Mouse (Mus musculus) layer of hippocampus, postnatal 14 days (tissue): ENCODE measurements around the gene Ptgs1. TPM values are rescaled to one million over a fixed set of nuclear protein-coding genes. Genes with fewer than 3 reads are reported as not detected.
"Not testable (repeated sequence)": the region's sequence is repeated elsewhere in the genome, so short reads cannot be mapped to it uniquely, and the experiment has no call there.

Source experiments
- DNase-seq, 2 experiments: peaks; one replicate each; pipeline ENCODE4 v3.0.0; 2021 to 2022; ENCODE audit warnings: low spot score in 2 of 2, mixed read lengths in 1 of 2
- long read RNA-seq, 2 experiments: library from polyadenylated mRNA; stranded (forward); transcript quantifications; one replicate each; pipeline ENCODE4 v2.0.0; 2021
- total RNA-seq, 2 experiments: library from RNA; stranded (reverse); gene quantifications; 2 replicates each; pipeline ENCODE4 v1.2.3; 2021

Ptgs1 gene
- total RNA-seq, result 10 to 100 TPM; 16.4 to 19.6 TPM
- long read RNA-seq, experiment 1, transcript Ptgs1-201 (11 exons, 2,867 nt), result major isoform, 9 of 17 reads
- long read RNA-seq, experiment 1, partial matches to known transcripts, result 1 of 17 reads
- long read RNA-seq, experiment 1, other reads (novel, unspliced or antisense), result 7 of 17 reads
- long read RNA-seq, experiment 2, transcript Ptgs1-201 (11 exons, 2,867 nt), result major isoform, 15 of 21 reads
- long read RNA-seq, experiment 2, partial matches to known transcripts, result 3 of 21 reads
- long read RNA-seq, experiment 2, other reads (novel, unspliced or antisense), result 3 of 21 reads

DNA sequence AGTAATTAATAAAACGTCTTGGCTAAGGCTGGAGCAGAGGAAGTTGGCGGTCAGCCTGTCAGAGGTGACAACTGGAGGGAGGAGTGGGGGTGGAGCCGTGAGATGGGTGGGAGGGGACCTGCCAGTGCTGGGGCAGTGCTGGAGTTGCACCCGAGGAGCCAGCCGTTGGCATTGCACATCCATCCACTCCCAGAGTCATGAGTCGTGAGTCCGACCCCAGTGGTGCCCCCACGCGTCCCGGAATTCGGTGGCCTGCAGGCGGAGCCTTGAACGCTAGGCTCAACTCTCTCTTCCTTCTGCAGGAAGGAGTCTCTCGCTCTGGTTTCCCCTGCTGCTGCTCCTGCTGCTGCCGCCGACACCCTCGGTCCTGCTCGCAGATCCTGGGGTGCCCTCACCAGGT lies at the start of gene Ptgs1:
TSS of gene Ptgs1 (plus strand) at position 61 of the 400 bp plus-strand sequence.
- no peak for DNase-seq

DNA sequence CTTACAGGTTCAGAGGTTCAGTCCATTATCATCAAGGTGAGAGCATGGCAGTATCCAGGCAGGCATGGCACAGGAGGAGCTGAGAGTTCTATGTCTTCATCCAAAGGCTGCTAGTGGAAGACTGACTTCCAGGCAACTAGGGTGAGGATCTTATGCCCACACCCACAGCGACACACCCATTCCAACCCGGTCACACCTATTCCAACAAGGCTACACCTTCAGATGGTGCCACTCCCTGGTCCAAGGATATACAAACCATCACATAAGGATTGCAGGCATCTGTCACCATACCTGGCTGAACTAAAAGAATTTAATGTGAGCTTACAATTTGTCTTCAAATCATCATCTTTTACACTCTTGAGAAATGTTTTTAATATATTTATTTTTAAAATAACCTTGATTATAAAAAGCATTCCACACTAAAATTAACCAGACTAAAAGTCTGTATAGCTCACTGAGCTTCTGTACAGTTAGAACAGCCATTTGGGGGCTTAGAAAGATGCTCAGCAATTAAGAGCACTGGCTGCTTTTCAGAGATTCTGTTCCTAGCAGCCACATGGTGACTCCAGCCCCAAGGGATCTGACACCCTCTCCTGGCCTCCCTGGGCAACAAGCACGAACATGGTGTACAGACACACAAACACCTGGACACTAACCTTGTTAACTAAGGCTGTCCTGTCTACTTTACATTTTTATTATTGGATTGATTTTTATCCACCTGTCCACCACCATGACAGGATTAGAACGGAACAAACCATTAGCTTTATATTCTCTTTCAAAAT lies 48.4 kb upstream of the Ptgs1 start:
- DNase-seq, result not testable (repeated sequence)

DNA sequence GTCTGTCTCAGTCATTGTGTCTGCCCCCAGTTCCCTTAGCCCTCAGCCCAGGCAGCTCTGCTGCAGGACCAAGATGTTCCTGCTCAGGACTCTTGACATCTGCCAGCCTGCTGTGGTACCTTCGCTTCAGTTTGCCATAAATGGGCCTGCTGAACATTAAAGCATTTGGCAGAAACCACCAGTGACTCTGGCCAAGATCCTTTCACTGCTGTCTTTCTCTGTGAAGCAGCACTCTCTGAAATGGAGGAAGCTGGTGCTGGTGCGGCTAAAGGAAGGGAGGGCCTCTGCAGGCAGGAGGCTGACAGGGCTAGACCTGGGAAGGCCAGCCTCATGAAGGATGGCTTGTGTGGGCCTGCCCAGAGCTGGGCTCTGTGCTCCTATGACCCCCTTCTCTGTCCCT lies 46.9 kb upstream of the Ptgs1 start:
- DNase-seq, result peak in 1 of 2 experiments; percentile 40

DNA sequence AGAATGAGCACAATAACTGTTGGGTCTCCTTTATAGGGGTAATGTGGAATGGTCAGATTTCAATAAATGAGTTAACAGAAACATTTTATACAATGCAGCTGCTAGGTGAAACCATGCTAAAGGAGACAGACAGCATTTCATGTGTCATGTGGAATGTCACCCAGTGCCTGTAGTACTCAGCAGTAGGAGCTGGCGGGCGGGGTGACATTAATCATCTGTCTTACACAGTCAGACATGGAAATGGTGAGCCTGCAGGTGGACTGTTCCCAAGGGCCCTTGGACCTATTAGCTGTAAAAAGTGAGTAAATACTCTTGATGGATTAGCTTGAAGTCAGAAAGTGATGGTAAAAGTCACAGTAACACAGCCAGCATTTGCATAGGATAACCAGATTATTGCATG lies 46.0 kb upstream of the Ptgs1 start:
- DNase-seq, result no peak

DNA sequence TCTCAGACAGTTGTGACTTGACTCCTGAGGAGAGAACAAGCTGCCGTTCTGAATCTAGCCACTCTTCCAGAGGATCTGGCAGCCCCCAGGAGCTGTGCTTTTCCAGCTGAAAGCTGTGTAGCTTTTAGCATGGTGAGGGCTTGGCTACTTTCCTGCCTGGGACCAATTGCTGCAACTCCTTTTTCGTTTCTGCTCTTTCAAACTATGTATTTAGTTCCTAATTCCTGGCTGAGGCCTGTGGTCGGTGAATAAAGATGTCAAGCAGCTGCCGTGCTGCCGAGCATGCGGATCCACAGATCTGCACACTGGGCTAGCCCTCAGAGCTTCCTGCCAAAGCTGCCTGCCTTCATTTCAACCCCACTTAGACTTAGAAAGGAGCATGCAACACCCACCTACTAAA lies 45.4 kb upstream of the Ptgs1 start:
- DNase-seq, result peak in 1 of 2 experiments; percentile 24

DNA sequence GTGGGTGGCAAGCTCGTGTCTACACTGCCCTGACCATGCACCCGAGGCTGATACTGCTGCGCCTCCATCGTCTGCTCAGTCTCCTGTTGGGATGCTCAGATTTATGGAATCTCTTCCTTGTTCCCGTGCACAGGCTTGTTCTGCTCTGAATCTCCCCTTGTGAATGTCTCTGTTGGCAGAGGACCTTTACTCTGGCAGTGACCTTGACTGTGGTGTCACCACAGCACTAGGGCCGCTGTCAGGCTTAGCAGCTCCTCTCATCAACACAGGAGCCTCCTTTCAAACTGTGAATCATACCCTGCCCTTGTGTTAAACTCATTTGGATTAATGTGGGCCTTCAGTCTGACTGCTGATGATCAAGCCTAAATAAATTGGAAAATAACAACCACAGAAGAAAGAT lies 41.0 kb upstream of the Ptgs1 start:
- not testable (repeated sequence) for DNase-seq

DNA sequence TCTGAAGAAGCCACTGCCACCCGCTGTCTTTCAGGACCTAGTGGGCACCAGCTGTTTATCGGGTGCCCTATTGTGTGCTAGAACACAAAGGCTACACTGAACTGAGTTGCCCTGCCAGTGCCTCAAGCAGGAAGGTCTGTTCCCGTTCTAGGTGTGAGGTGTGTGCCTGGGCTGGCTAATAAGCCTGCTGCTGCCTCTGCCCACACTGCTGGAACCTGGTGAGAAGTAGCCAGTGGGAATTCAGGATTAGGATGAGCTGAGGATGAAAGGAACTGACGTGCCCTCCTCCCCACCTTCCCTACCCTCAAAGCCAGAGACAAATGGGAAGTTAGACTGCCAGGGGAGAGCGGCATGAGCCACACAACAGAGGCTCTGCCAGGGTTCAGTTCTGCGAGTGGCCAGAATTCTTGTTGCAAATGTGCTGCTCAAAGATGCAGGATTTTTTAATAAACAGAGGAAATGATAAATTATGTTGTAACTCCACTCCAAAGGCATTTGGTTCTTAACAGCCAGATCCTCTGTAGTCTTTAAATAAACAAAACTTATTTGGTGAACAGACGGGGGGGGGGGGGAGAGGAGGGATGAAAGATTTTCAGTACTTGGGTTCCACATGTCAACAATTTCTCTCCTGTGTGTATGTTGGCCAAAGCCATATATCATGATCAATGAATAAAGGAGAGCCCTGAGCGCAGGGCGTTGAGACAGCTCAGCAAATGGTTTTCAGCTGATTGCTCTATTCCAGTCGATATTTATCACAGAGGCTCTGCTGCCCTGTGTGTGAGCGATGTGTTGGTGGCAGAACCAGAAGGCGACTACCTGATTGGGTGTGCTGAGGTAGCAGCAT lies 38.9 kb upstream of the Ptgs1 start:
- no peak for DNase-seq

DNA sequence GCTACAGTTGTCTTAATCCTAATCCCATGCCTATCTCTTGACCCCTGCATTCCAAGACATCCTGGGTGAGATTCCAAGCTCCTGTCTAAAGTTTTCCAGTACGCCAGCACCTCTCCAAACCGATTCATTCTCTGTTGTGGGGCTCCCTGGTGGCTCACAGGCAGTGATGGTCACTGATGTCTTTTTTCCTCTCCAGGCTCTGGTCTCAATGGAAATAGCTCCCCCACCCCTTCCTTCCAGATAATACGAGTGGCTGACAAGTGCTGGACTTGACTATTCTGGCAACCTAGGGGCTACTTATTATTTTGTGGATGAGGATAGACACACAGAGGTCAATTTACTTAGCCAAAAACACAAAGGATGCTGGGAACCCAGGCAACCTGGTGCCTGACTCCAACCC lies 33.2 kb upstream of the Ptgs1 start:
- no peak for DNase-seq

DNA sequence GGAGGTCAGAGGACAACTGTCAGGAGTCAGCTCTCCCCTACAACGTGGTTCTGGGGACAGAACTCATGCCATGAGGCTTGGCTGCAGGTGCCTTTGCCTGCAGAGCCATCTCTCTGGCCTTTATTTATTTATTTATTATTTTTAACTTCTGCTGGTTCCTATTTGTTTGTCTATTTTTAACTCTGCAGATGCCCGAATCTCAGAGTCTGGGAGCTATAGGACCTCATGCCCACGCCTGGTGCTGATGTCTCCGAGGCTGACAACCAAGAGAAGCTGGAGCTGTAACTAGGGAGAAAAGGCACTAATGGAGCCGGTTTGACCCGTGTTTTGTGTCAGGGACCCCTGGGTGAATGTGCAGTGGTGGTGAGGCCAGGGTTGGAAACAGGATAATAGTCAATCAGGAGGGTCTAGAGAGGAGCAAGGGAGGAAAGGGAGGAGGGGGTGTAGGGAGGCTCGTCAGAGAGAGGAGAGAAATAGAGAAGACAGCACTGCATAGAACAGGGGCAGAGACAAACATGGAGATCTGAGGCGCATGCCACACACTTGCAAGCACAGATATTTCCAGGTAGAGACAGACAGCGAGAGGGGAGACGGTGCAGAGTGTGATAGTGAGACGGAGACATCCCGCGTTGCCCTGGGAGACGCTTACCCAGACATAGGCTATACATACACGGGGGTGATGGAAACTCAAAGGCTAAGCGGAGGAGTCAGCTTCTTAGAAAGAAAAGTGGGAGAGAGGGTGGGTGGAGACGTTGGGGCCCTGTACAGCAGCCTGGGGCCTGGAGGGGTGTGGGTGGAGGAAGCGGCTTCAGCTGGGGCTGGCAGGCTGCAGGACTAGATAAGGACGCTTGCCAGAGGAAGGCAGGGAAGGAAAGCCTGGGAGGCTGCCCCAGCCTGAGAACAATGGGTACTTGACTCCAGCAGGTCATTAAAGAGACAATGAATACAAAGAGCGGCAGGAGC lies 32.0 kb upstream of the Ptgs1 start:
- no peak for DNase-seq

DNA sequence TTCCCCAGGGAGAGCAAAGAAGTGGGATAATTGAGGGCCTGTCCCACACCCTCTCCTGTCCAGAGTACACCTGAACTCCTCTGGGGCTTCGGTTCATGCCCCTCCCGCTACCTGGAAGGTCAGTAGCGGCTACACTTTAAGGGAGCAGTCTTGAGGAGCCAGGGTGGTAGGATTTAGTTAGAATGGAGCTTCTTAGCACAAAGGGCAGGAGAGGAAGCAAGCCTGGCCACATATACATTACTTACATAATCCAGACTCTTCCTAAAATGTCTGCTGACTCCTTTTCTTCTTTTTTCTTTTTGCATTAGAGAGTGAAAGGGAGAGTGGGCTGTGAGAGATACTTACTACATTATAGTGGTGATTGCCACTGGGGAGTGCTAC lies 31.4 kb upstream of the Ptgs1 start:
- DNase-seq, result no peak

DNA sequence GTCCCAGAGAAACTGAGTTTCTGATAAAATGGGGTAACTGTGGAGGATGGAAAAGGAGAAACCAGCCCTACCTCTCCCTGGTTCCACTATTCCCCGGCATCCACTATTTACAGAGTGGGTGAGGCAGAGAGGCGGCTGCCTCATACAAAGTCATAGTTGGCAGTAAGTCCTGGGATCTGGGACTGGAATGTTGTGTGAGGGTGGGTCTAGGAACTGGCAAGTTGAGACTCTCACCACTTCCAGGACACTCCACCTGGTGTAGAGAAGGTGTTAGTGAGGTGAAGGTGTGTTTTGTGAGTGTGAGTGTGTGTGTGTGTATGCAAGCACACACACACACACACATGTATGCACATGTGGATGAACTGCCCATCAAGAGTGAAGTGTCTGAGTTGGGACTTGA lies 29.4 kb upstream of the Ptgs1 start:
- DNase-seq, result no peak

DNA sequence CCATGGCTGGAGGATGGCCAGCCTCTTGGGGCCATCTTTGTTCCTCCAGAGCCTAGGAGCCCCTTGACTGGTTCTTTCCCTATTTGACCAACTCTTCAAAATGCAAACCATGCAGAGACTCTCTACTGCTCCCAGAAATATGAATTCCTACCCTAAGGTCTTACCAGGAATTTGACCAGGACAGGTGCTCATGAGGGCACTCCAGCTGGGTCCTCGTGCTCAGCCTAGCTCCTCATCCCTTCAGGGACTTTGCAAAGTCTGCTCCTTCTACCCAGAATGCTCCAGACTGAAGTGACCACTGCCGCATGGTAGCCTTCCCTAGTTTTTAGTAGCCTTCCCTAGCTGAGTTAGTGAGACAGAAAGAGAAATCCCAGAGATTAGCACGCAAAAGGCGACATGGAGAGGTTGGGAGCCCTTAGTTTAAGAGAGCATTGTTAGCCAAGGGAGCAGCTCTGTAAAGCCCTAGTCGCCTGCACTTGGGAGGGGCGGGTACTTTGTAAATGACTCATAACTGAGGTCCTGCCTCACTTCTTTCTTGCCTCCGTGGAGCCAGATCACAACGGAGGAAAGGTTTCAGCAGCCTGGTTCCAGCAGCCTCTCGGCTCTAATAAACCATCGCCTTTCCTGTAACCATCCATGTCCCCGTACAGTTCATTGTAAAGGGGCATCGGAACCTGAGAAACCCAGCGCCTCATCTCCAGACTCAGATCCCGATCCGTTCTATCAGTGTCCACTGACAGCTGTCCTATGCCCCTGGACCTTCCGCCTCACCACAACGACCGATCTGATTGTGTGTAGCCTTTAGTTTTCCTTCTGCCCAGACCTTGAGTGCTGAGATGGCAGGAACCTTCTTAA lies 28.2 kb upstream of the Ptgs1 start:
- DNase-seq, result no peak

DNA sequence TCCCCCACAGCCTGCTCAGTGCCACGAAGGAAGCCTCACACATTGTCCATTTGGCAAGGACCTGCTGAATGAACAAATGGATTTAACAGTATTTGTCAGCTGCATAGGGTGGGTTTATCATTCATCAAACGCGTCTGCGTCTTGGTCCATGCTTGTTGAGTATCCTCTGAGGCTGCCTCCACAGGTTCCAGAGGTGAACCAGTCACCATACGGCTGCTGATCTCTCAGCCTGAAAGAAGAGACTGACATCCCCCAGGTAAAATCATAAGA lies 27.7 kb upstream of the Ptgs1 start:
- DNase-seq, result no peak

DNA sequence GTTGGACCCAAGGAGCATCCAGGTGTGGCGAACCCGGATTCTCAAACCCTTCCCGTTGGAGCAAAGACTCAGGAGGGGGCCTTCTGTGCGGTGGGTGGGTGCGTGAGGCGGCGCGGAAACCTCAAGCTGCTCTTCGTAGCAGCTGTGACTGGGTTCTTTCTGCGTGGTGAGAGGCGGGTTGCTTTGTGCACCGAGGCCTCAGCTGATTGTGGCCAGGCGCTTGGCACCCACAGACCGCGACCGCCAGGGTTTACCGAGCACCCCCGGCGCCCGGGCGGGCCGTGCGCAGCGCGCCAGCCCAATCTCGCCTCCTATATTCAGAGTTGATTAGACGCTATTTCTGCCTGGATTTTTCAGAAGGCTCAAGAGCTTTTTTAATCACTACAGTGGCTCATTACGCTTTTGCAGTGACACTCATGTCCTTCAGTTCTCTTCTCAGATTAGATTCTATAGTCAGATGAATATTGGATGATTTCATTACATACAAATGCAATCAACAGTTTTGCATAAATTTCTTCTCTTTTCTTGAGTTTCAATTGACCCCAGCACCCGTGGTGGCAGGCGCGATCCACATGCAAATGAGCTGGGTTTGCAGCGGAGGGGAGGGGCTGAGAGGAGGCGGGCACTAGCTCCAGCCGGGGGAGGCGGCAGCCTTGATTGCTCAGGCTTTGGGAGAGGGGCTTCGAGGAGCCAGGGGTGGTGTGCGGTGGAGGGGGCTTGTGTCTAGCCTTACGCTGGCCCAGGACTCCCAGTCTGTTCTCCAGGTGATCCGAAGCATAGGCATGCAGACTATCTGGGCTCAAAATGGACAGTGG lies 27.0 kb upstream of the Ptgs1 start:
- peak in 1 of 2 experiments; percentile 39 for DNase-seq

DNA sequence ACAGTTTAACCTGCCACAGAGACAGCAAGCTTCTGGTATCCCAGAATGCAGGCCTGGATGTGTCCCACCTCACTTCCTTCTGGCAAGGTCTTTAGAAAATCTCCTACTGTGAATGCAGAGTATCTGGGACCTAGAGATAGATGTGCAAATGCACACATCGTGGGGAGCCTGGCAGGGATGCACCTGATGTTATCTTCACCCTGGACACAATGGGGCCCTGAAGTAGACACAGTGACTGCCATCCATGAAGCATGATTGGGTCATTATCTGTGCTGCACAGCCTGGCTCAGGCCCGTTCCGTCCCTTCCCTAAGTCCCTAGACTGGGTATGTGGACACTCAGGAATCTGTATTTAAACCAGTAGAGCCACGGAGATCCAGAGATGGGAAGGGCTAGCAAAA lies 25.6 kb upstream of the Ptgs1 start:
- DNase-seq, result no peak

DNA sequence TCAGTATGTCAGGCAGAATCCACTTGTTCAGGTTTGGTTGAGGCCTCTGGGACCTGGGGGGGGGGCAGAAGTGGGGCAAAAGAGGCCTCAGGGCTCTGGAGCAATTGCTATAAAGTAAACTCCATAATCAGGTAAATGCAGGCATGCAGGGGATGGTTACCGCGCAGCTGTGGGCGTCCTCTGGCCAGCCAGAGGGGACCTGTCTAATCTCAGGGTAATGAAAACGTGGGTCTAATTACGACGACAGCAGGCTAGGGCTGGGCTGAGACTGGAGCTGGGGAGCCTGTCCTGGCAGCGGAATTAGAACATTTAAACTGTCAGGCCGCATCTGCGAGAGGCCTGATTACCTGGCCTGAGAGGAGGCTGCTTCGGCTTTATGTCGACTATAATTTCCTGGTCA lies 23.2 kb upstream of the Ptgs1 start:
- DNase-seq, result no peak

DNA sequence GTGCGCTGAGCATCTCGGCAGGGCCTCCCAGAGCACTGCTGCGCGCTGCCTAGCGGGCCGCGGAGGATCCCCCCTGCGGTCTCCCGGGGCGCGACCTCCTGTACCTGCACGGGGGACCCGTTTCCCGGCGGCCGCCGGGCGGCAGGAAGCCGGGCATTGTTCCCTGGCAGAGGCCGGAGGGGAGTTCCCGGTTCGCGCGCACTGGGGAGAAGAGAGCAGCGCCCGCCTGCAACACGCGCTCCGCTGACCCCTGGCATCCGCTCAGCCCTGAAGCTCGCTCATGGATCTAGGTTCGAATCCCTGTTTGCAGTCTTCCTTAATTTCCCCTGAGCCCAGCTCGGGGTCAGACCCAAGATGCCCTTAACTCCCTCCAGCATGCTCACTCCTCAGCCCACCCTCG lies 19.4 kb upstream of the Ptgs1 start:
- DNase-seq, result no peak

DNA sequence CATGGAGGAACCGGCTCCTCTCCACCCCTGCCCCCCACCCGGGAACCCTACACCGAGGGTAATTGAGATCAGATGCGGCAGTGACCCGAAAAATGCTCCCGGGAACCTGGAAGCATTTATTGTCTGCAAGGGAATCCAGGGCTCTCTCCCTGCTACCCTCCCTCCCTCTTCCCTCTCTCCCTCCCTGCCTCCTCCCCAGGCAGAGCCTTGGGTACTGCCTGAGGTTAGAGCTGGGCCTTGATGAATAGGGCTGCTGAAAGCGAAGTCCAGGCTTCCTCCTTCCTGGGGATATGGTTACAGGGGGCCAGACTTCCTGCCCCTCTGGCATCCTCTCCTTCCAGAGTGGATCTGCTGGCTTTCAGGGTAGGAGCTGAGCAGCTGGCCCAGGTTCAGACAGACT lies 18.4 kb upstream of the Ptgs1 start:
- DNase-seq, result no peak

DNA sequence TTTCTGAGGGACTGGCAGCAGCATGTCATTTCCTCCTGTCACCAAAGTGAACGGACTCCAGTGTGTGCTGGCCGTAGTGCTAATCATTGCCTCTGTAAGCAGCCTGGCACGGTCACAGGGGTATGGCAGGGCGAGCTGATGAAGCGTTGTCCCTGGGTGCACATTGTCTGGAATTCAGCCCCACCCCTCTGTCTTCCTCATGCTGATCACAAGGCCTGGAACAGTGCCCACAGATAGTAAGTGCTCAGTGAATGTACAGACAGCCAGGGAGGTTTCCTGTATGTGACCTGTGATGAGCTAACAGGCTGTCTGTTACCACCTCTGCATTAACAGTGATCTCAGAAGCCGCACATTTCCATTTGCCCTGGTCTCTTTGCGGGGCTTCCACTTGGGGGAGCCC lies 17.1 kb upstream of the Ptgs1 start:
- DNase-seq, result no peak
